Mouse (Mus musculus) liver (tissue): ENCODE results near the gene Hist1h3d.
"Not testable (repeated sequence)": the region's sequence is repeated elsewhere in the genome, so short reads cannot be mapped to it uniquely, and the experiment has no call there.

Source experiments
- DNase-seq: peaks from one replicate; pipeline ENCODE4 v3.0.0-alpha.2; 2020; ENCODE audit warnings: mixed read lengths

Hist1h3d gene

DNA sequence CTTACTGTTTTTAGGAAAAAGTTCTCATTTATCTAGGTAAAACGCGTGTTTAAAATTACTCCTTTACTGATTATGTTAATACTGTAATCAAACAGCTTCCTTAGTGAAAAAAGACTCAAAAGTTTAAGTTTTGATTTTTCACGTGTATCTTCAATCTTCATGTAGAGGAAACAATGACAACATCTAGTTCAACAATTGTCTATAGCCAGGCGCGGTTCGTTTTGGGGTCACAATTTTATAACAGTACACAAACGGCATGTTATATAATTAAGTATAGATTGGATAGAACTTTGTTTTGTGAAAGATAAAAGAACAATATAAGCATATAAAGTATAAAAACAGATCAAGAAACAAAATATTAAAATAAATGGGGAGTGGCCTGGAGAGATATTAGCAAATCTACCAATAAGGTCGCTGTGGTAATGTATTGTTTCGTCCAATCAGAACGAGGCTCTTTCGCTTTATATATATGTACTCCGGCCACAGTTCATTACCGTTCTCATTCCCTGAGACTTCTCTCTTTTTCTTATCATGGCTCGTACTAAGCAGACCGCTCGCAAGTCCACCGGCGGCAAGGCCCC is at the start of gene Hist1h3d:
TSS of gene Hist1h3d (plus strand) at position 493 of the 581 bp plus-strand sequence.
- peak; percentile 74 for DNase-seq

DNA sequence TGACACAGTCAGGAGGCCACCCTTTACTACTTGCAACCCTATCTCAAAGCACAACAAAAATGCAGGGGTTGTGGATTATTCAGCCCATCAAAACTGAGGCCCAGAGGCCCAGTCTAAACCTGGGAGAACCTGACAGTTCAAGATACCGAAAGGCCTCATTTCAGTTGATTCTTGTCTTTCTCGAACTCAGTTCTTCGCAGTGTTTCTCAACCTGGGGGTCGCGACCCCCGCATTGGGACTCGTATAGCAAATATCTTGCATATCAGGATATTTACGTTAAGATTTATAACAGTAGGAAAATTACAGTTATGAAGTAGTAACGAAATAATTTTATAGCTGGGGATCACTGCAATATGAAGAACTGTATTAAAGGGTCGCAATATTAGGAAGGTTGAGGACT is 49.7 kb upstream of the Hist1h3d start:
- no peak for DNase-seq

DNA sequence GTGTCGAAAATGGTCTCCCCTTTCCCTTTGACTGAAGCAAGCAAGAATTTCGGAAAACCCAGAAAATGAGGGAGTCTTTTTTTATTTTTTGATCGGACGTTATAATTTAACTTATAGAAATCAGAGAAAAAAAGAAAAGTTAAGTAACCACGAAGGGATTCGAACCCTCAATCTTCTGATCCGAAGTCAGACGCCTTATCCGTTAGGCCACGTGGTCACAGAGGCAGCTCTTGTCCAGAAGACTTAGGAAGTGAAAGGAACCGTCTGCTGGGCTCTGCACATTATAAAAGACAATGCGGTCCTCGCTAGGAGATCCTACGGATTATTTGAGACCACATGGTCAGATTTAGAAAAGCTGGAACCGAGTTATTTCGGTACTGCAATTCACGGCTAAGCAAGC is 49.3 kb upstream of the Hist1h3d start:
- peak; percentile 90 for DNase-seq

DNA sequence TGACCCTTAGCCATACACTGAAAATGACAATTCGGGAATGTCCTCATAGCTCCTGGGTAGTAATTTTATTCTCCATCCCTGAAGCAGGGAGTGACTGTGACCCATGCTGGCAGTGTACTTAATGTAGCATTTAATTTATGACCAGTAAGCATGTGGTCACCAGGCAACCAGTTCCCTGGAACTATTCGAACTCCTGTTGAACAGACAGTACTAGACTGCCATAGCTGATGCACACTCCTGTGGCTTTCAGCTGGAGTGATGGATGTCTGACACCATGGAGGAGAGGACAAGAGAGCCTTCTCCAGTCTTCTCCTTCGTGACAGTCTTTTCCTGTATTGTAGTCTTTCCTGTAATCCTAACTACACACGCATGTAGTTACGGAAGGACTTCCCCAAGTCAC is 46.6 kb upstream of the Hist1h3d start:
- no peak for DNase-seq

DNA sequence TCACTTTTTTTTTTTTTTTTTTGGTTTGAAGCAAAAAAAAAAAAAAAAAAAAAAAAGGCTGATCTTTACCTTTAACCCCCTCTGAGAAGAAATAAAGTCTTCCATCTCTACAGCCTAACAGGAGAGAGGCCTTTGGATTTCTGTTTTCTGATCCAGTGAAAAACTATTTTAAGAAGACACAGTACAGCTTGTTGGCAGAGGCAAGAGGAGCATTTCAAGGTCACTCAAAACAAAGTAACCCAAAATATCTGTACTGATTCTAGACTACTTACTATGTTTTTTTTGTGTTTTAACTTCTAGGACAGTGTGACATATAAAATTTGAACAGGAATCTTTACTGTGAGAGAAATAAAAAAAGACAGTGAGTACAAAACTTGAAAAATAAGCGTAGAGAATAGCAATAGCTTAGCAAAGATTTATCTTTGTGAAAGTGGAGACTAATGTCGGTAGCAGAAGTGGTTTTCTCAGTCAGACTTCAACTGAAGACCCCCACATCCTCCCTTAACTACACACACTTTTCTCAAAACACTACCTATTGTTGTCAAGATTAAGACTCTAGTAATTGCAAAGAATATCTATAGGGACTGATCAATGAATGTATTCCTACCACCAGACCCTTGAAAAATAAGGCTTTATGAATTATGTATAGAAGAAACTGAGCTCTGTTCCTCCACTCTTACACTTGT is 45.9 kb upstream of the Hist1h3d start:
- DNase-seq: no peak

DNA sequence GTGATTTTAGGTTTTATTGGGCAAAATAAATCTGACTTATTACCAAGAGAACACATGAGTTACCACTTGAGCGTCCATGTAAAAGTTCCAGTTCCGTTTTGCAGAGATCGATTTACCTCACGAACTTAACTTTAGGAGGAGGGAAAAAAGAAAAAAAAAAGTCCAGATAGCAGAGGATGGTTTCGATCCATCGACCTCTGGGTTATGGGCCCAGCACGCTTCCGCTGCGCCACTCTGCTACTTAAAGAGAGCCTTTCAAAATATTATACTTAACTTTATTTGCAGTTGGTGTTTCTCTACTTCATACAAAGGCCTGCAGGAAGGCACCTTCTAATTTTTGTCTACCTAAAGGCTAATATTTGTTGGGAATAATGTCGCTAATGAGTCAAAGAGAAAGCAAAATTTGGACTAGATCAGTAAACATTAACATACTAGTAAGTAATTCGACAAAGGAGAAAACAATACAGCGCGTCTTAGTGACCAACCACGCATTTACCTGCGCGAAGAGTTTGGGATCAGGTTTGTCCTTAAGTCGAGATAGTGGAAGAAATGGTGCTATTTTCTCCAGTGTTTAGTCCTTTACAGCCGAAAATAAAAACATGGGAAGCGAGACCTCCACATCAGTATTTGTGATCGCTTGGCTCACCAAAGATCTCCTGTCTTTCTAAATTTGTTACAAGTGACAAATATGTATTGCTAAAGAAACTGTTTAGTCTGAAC is 45.2 kb upstream of the Hist1h3d start:
- peak; percentile 75 for DNase-seq

DNA sequence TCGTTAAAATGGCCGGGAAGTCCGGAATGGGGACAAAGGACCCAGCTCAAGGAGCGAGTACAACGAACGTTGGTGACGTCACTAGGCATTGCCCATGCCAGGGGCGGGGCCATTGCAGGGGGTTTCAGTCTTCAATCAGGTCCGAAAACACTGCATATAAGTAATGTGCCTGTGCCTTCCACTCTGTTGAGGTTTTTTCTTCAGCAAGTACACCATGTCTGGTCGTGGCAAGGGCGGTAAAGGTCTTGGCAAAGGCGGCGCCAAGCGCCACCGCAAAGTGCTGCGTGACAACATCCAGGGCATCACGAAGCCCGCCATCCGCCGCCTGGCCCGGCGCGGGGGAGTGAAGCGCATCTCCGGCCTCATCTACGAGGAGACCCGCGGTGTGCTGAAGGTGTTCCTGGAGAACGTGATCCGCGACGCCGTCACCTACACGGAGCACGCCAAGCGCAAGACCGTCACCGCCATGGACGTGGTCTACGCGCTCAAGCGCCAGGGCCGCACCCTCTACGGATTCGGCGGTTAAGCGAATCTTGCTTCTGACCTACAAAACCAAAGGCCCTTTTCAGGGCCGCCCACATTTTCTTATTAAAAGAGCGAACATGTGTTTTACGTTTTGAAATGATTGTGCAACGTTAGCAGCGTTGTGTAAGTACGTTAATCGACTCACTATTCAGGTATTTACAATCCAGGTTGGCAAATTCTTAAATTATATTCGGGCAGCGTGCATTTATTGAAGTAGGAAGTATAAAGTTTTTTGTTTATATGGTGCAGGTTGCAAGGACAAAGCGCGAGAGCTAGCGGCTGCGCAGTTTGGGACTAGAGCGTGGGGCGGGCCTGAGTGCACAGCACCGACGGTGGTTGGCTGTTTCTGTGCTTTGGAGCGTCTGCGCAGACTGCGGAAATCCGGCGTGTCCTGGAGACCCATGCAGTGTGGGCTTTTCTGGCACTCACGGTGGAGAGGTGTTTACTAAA is 44.4 kb upstream of the Hist1h3d start, which contains the start of gene Hist1h4h:
TSS of gene Hist1h4h (plus strand) at position 150 of the 975 bp plus-strand sequence.
- DNase-seq: peak; percentile 96

DNA sequence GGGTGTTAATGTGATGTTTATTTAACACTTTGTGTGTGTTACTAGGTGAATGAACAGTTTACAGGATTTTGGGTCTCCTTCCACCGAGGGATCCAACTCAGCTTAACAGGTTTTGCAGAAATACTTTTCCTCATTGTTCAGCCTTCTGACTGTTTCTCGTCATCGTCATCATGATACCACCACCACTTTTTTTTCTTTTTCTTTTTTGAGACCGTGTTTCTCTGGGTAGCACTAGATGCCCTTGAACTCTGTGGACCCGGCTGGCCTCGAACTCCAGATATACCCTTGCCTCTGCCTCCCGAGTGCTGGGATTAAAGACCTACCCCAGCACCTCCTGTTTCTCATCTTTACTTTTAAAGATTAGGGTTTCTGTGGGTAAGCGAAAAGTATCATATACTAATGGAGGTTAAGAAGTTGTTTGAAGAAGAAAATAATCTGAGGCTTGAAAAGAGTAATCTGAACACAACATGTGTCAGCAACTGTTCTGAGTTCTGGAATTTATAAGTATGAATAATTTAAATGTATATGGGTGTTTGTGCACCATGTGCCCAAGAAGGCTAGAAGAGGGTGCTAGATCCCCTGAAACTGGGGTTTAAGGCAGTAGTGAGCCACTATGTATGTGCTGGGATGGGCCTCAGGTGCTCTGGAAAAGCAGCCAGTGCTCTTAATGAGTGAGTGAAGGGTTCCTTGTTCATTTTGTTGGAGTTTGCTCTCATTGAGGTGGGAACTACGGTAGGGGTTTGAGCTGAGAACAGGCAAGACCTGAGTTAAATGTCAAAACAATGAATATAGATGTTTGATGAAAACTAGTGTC is 43.1 kb upstream of the Hist1h3d start:
- peak; percentile 53 for DNase-seq

DNA sequence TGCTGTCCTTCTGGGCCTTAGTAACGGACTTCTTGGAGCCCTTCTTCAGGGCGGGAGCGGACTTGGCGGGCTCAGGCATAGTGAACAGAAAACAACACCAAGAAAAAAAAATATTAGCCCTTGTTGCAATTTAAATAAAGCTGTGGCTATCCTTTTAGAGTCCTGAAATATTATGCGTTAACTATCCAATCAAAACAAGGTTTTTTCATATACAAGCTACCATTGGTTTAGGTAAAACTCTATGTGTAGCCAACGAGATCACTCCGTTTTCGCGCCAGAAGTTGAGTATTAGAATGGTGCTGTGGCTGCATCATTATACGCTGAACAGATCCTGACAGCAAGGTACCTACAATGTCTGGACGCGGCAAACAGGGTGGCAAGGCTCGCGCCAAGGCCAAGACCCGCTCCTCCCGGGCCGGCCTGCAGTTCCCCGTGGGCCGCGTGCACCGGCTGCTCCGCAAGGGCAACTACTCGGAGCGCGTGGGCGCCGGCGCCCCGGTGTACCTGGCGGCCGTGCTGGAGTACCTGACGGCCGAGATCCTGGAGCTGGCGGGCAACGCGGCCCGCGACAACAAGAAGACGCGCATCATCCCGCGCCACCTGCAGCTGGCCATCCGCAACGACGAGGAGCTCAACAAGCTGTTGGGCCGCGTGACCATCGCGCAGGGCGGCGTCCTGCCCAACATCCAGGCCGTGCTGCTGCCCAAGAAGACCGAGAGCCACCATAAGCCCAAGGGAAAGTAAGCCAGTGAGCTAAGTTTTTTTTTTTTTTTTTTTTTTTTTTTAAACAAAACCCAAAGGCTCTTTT is 41.8 kb upstream of the Hist1h3d start, which contains the start of gene Hist1h2af:
TSS of gene Hist1h2af (plus strand) at position 347 of the 808 bp plus-strand sequence.
- DNase-seq: peak; percentile 87

DNA sequence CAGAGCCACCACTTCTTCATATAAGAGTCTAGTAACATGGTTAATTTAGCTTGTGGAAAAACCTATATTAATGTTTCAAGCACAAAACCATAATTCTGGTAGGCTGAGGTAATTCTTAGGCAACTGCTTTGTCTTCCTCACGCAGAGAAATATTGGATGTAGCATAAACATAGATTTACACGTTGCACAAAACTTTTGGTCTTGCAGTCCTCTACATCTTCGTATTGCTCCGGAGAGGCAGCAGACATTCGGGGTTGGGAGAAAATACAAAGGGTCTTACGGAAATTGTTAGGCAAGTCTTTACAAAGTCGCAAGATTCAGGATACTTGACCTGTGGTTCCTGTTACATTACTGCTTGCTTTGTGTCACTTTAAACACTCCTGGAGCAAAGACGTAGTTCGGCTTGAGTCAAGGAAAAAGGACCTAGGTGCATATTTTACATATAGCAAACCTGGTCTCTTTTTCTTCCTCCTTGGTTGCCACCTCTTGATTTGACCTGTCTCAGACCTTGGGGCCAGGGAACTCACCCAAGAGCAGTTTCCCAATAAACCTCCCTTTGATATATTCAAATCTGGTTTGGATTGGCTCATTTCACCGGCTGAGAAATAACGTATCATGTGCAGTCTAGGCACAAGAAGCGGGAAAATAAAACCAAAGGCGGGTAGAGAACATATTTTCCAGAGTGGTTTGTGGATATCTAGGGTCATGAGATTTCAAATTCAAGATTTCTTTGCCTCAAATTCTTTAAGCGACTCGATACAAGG is 41.0 kb upstream of the Hist1h3d start:
- DNase-seq: peak; percentile 54

DNA sequence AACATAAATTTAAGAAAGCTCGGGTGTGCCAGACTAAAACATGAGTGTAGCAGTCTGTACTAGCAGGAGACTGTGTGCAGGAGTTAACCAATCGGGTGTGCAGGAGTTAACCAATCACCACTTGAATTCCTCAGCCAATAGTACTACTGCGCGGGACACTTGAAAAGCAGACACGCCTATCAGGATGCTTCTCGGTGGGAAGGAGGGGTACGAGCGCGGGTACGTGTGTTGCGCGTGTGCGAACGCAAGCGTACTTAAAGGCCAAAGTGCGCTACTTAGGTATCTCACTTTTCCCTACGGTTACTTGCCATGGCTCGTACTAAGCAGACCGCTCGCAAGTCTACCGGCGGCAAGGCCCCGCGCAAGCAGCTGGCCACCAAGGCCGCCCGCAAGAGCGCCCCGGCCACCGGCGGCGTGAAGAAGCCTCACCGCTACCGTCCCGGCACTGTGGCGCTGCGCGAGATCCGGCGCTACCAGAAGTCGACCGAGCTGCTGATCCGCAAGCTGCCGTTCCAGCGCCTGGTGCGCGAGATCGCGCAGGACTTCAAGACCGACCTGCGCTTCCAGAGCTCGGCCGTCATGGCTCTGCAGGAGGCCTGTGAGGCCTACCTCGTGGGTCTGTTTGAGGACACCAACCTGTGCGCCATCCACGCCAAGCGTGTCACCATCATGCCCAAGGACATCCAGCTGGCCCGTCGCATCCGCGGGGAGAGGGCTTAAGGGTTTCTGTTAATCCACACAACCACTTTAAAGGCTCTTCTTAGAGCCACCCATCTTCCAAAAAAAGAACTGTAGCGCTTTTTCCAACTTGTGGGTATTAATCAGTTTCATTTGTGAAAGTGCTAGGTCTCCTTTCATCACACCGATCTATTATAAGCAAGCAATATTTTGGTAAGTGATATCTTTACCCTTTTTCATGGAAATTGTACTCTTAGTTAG is 40.2 kb upstream of the Hist1h3d start, which contains the start of gene Hist1h3g:
TSS of gene Hist1h3g (plus strand) at position 286 of the 939 bp plus-strand sequence.
- peak; percentile 93 for DNase-seq

DNA sequence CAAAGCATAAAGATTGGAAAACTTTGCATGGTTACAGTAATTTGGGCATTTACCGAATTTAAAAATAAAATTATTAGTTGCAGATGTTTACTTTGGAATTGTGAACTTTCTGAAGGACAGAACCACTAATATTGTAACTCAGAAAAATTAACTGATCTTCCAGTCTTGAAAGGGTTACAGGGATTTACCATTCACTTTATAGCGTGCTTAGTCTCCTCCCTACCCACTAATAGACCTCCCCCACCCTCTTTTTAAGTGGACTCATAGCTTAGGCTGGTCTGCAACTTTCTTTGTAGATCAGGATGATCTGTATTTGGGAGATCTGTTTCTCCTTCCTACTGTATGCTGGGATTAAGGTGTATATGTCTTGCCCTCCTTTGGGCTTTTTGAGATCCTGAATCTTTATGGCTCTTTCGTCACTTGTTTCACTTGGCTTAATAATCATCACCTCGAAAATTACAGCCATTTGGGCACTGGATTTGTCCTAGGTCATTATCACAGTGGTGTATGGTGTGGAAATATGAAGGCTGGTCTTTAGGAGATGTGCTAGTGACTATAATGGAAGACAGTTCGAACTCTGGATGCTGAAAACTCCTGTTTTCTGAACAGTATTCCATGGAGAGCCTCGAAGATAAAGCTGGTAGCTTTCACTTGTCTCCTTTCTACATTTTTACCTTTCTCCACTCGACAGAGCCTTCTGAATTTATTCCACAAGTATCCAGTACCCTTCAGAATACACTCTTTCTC is 39.3 kb upstream of the Hist1h3d start:
- no peak for DNase-seq

DNA sequence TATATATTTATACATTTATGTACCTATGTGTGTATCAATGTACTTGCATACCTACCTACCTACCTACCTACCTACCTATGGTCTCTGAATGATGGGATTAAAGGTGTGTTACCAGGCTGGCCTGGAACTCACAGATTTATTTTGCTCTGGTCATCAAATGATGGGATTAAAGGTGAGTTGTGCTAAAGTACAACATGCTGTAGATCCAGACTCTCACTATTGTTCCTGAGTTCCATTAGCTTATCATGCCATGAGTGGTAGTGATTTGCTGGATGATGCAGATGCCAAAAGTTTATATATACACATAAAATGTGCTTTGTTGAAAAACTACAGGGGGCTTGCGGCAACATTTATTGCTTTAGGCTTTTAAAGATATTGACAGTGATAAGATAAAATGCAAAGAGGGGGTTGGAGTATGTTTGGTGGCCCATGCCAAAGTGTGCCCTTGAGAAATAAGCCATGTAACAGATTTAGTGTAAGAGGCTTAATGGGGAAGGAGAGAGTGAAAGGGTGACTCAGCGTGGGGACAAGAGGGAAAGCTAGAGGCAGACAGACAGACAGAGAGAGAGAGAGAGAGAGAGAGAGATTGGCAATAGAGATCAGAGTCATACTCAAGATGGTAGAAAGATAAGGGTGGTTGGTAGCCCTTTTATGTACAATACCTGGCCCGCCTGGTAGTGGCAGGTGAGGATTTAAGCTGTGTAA is 38.4 kb upstream of the Hist1h3d start:
- no peak for DNase-seq

DNA sequence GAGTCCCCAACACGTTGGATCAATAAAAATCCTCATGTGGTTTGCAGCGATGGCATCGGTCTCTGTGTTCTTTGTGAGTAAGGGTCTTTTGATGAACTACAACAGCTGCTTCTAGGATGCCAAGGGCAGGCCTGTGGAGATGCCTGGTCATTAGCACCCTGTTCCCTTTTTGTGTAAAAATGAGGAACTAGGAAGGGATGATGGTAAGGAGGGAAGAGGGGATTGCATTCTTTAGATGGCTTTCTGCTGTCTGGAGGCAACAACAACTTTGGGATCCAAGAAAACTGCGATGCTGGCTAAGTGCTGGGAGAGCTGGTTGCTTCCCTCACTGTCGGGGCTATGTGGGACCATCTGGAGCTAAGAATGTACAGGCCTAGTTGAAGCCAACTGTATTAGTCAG is 37.3 kb upstream of the Hist1h3d start:
- DNase-seq: no peak

DNA sequence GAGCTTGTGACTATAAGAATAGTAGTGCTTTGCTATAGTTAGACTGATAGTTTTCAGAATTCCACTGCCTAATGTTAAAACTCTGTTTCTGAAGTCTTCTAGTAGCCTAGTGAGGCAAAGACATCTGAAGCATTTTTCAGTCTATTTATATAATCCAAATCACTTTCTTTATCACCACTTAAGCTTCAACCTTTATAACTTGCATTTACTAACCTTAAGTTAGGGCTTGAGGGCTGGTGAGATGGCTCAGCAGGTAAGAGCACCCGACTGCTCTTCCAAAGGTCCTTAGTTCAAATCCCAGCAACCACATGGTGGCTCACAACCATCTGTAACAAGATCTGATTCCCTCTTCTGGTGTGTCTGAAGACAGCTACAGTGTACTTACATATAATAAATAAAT is 35.7 kb upstream of the Hist1h3d start:
- not testable (repeated sequence) for DNase-seq

DNA sequence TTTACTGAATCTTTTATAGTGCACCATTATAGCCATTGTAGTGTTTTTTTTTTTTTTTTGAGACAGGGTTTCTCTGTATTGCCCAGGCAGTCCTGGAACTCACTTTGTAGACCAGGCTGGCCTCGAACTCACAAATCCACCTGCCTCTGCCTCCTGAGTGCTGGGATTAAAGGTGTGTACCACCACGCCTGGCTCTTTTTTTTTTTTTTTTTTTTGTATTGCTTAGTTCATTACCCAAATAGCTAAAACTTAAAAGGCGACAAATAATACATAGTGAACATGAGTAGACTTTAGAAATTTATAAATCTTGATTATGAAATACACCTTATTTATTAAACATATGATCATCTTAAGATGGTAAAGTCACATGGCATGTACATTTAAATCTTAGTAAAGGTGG is 34.1 kb upstream of the Hist1h3d start:
- DNase-seq: no peak
